Mouse (Mus musculus) embryonic facial prominence, embryonic 12.5 days (tissue): ENCODE results near the gene Insl6. TPM values are rescaled to one million over a fixed set of nuclear protein-coding genes. Genes with fewer than 3 reads are reported as not detected.

Source experiments
- ATAC-seq: fragments of 200-750 bp; cut with Nextera tagmentation; 2 replicates; pipeline ENCODE4 v1.8.0; 2017; ENCODE audit not compliant: insufficient number of reproducible peaks, insufficient read depth, low FRiP score, low TSS enrichment
- H3K27ac ChIP-seq: fragments of 300-500 bp; sonication (generic); 2 replicates; pipeline ENCODE4 v1.5.1; 2016; ENCODE audit warnings: mild to moderate bottlenecking
- H3K27me3 ChIP-seq: fragments of 300-500 bp; sonication (generic); 2 replicates; pipeline ENCODE4 v1.6.1; 2016; ENCODE audit warnings: mild to moderate bottlenecking, moderate library complexity
- H3K36me3 ChIP-seq: fragments of 300-500 bp; sonication (generic); 2 replicates; pipeline ENCODE4 v1.6.1; 2016; ENCODE audit warnings: mild to moderate bottlenecking
- H3K4me1 ChIP-seq: fragments of 300-500 bp; sonication (generic); 2 replicates; pipeline ENCODE4 v1.6.1; 2016
- H3K4me2 ChIP-seq: fragments of 300-500 bp; sonication (generic); replicated peaks from 2 replicates; pipeline ENCODE4 v1.6.1; 2016; ENCODE audit warnings: mild to moderate bottlenecking, moderate library complexity
- H3K4me3 ChIP-seq: fragments of 300-500 bp; sonication (generic); 2 replicates; pipeline ENCODE4 v1.5.1; 2016; ENCODE audit warnings: mild to moderate bottlenecking
- H3K9ac ChIP-seq: fragments of 300-500 bp; sonication (generic); 2 replicates; pipeline ENCODE4 v1.6.1; 2016; ENCODE audit warnings: mild to moderate bottlenecking, moderate library complexity
- H3K9me3 ChIP-seq: fragments of 300-500 bp; sonication (generic); 2 replicates; pipeline ENCODE4 v1.6.1; 2016; ENCODE audit warnings: mild to moderate bottlenecking, moderate library complexity
- WGBS: fragments of 180-500 bp; shearing (Covaris S2); methylation state at CpG from one replicate; pipeline ENCODE4 v1.1.7; 2016; 5-methylcytosine and 5-hydroxymethylcytosine counted together
- polyA plus RNA-seq: library from polyadenylated mRNA; unstranded; fragments of >200 nt; fragmentation: Nextera tagmentation; extraction: Ambion mirVana; gene quantifications from 2 replicates; pipeline ENCODE4 v1.2.1, GENCODE M21; 2016

Gene Insl6
- polyA plus RNA-seq, 1 experiment from 2014 or later: 9.0 TPM

DNA sequence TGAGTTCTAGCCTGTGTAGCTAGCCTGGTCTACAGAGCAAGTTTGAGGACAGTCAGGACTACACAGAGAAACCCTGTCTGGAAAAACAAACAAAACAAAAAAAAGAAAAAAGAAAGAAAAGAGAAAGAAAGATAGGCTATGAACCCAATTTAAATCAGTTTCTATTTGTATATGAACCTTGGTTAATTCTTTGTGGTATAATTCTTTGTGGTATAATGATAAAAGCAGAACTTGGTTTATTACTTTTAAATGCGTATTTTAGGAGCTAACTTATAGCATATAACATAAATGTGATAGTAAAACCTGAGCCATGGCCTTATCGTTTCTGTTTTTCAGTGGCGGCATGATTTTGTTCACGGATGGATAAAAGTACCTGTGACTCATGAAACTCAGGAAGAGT, 48.7 kb downstream of the Insl6 start:
- Histone ChIP-seq H3K27ac (no peak overlapping the region), H3K4me1 (no peaks in the 10 kb centered on the region), H3K9me3 (no peaks in the 10 kb centered on the region), H3K27me3 (no peaks in the 10 kb centered on the region), H3K4me3 (no peak overlapping the region), H3K9ac (no peak overlapping the region), H3K36me3 (peaks cover 12% of the 10 kb centered on the region), H3K4me2 (no peak overlapping the region)
- ATAC-seq: no peak
- 97% methylated on average over 4 of the region's 4 CpGs for WGBS

DNA sequence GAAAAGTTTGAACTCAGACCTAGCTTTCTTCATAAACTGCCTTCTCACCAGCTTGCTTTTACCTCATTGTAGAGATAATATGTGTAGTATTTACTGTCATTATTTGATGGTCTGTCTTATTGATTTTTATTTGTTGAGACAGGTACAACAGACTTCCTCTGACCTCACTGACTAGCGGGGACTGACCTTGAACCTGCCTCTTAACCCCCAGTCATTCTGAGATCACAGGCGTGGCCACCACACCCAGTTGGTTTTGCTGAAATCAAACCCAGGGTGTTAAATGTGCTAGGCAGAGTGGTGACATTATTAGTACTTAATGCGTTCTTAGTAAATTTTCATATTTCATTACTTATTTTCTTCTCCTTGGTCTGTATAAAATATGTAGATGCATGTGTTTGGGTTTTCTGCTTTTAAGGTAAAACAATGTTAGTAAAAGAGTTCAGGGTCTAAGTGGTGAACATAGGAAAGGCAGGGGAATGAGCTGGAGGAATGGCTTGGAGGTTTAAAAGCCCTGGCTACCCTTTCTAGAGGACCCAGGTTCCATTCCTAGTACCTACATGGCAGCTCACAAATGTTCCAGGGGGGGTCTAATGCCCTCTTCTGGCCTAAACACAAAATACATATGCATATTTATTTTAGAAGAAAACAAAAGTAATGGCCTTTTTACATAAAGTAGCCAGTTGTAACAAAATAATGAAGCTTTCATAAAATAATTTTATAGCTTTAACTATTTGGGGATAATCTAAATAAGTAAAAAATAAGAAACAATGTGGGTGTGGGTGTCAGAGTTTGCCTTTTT, 52.9 kb downstream of the Insl6 start:
- H3K4me1 ChIP-seq: 0 out of 2 replicates have a peak, but pooled peaks cover 5% of the 10 kb centered on the region
- no peaks in the 10 kb centered on the region for H3K27me3 ChIP-seq
- no peak for ATAC-seq
- no peak overlapping the region for H3K27ac ChIP-seq
- no peak overlapping the region for H3K9ac ChIP-seq
- peaks cover 7% of the 10 kb centered on the region for H3K36me3 ChIP-seq
- H3K4me2 ChIP-seq: no peak overlapping the region
- H3K9me3 ChIP-seq: no peaks in the 10 kb centered on the region
- 94% methylated on average over 3 of the region's 3 CpGs for WGBS
- no peak overlapping the region for H3K4me3 ChIP-seq

Other genes starting within 250 kb of the Insl6 start
- 62.9 TPM in 2 replicates for gene Rcl1, start 224.0 kb downstream of the Insl6 start, polyA plus RNA-seq
- 14.4 and 15.7 TPM in 2 replicates for gene Jak2, start 73.5 kb downstream of the Insl6 start, polyA plus RNA-seq
- 0.45 and 0.46 TPM in 2 replicates for gene Rln1, start 9.3 kb upstream of the Insl6 start, polyA plus RNA-seq
- gene Plgrkt, start 42.0 kb upstream of the Insl6 start, polyA plus RNA-seq: 69.4 and 72.8 TPM in 2 replicates
- 0.14 and 0.32 TPM in 2 replicates for gene Cd274, start 42.1 kb upstream of the Insl6 start, polyA plus RNA-seq
- gene Pdcd1lg2, start 85.6 kb upstream of the Insl6 start, polyA plus RNA-seq: 0.15 TPM in 1 of 2 replicates, not detected in the other
- gene Ric1, start 196.9 kb upstream of the Insl6 start, polyA plus RNA-seq: 30.6 and 31.4 TPM in 2 replicates